Mouse (Mus musculus) testis, adult 2 months (tissue): ENCODE results near the gene 1810009A15Rik.

ENCODE experiments used
- CTCF ChIP-seq: fragments of 200-500 bp; IDR thresholded peaks from 2 replicates; pipeline ENCODE4 v1.5.1; 2012; ENCODE audit warnings: low read depth, mild to moderate bottlenecking, inconsistent platforms, low read length, moderate library complexity; ENCODE audit not compliant: control insufficient read depth, insufficient read depth, insufficient replicate concordance
- POLR2A ChIP-seq: fragments of 200-500 bp; IDR thresholded peaks from 2 replicates; pipeline ENCODE4 v1.6.1; 2012; ENCODE audit warnings: low read depth, mild to moderate bottlenecking, inconsistent platforms, low read length, moderate library complexity; ENCODE audit not compliant: control insufficient read depth

- no peak for TF ChIP-seq CTCF
- TF ChIP-seq POLR2A, result no peak
Measured at GRCm38 (mm10) chr19:8872266-8872840, 16.3 kb upstream of the 1810009A15Rik start.
